Mouse (Mus musculus) layer of hippocampus, postnatal 14 days (tissue): Measurements from ENCODE around the gene Macrod2. TPM values are rescaled to one million over a fixed set of nuclear protein-coding genes. Genes with fewer than 3 reads are reported as not detected.
A peak's percentile ranks its signal among the peaks of the same experiment; 100 is the strongest.

Source experiments
- DNase-seq, 2 experiments: peaks; one replicate each; pipeline ENCODE4 v3.0.0; 2021 to 2022; ENCODE audit warnings: low spot score in 2 of 2, mixed read lengths in 1 of 2
- long read RNA-seq, 2 experiments: library from polyadenylated mRNA; stranded (forward); transcript quantifications; one replicate each; pipeline ENCODE4 v2.0.0; 2021
- total RNA-seq, 2 experiments: library from RNA; stranded (reverse); gene quantifications; 2 replicates each; pipeline ENCODE4 v1.2.3; 2021

Macrod2 gene
- 10 to 100 TPM; 48.7 to 54.6 TPM for total RNA-seq
- long read RNA-seq, experiment 1, transcript Macrod2-204 (4 exons, 3,554 nt) = major isoform, 8 of 13 reads
- long read RNA-seq, experiment 1, partial matches to known transcripts = 3 of 13 reads
- long read RNA-seq, experiment 1, other reads (novel, unspliced or antisense) = 1 of 13 reads
- long read RNA-seq, experiment 2, transcript Macrod2-204 (4 exons, 3,554 nt) = major isoform, 26 of 36 reads
- long read RNA-seq, experiment 2, partial matches to known transcripts = 3 of 36 reads
- long read RNA-seq, experiment 2, other reads (novel, unspliced or antisense) = 6 of 36 reads

DNA sequence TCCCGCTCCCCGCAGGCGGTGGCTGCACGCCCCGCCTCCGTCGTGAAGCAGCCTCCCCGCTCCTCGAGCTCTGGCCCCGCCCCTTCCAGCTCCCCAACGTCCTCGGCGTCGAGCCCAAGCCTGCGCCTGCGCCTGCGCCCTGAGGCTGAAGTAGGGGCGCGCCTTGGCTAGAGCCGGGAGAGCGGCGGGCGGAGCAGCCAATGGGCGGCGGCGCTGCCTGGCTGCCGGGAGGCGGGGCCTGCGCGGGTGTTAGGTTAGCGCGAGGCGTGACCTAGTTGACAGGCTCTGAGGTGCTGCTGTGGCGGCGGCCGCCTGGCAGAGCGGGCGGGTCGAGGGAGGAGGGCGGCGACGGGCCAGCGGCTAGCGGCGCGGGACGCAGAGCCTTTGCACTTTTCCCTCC, at the start of gene Macrod2:
Gene Macrod2, plus strand, starts transcription at position 131 of the 400 bp plus-strand sequence.
- peak; percentile 95 to 97 for DNase-seq

- DNase-seq = no peak
Observed at GRCm38 (mm10) chr2:140359905-140360304, 35.2 kb upstream of the Macrod2 start.

DNA sequence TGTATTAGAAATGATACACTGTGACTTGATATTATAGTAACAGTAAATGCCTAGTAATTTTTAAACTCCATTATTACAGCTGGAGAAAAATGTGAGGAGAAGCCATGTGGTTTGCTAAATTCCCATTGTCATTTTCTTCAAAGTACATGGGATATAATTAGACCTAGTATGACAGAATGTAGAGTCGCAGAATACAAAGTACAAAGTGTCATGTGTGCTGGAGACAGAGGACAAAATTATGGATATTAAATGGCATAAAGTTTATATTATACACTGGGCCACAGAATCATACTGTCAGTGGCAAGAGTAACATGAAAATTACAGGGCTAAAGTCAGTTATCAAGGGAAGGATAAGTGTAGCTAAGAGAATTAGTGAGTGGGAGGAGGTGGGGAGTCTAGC, 30.3 kb upstream of the Macrod2 start:
- DNase-seq = no peak

DNA sequence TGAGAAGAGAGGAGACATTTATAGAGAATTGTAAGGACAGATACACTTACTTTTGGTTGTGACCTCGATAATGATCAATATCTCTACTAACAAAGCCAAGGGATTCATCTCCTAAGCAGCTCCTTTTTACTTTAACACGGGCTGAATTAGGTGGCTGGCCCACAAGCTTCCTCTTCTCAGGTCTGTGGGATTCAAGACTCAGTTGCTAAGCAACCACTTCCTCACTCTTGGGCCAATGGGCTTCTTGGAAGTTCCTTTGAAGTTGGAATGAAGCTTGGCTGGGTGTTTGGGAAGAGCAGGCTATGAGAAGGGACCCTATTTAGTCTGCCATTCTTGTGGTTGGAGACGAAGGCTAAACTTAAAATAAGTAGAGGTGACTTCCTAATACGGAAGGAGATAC, 5.6 kb upstream of the Macrod2 start, which contains the start of gene Sel1l2:
Gene Sel1l2, minus strand, starts transcription at position 182 of the 400 bp plus-strand sequence.
- DNase-seq = no peak

DNA sequence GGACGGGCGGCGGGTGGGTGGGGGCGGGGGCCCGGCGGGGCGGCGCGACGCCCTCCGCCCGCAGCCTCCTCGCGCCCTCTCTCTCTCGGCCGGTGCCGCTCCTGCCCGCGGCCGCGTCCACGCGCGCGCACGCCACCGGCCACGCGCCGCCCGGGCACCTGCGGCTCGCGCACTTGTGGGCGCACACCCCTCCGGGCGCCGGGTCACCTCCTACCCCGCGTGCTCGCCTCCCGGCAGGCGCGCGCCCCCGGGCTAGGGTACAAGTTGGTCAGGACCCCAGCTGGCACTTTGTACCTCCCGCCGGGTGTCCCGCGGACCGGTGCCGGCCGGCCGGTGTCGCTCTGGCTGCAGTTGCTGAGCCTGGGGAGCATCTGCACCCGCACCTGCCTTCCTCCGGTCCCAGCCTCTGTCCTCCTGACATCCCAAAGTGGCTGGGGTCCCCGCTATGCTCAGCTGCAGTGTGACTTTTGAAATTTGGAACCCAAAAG, 679 bp downstream of the Macrod2 start:
- peak; percentile 10 to 26 for DNase-seq

- no peak for DNase-seq
Observed at GRCm38 (mm10) chr2:140425844-140426243, 30.7 kb downstream of the Macrod2 start.

GRCm38 (mm10) chr2:140427283-140427682, 32.2 kb downstream of the Macrod2 start:
- DNase-seq = peak in 1 of 2 experiments; percentile 73

- DNase-seq = no peak
Observed at GRCm38 (mm10) chr2:140439081-140439480, 44.0 kb downstream of the Macrod2 start.

DNA sequence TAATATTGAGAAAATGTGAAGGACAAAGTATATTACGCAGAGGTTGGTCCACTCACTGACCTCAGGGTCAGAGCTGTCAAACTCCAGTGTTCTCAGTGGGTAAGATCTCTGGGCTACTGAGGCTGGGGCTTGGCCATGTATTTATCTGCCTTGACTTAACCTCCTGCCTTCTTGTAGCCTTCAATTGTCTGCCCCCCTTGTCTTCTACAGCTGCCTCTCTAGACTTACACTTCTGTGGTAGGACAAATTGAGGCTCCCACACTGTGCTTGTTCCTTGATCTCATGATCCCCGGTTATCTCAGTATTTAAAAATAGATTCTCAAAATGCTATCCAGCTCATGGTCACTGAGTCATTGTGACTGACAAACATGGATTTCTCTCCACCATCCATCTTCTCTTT, 53.5 kb downstream of the Macrod2 start:
- DNase-seq = no peak

DNA sequence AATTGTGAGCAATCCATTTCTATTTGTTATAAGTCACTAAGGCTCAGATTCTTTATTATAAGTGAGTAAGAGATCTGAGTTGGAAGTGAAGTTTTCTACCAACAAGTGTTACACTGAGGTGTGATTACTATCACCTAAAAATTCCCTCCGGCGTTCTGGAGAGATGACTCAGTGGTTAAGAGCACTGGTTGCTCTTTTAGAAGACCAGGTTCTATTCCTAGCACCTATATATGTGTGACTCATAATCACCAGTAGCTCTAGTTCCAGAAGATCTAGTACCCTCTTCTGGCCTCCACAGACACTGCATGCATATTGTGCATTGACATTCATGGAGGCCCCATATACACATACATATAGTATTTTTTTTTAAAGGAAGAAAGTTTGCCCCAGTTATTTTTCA, 80.7 kb downstream of the Macrod2 start:
- DNase-seq = no peak

DNA sequence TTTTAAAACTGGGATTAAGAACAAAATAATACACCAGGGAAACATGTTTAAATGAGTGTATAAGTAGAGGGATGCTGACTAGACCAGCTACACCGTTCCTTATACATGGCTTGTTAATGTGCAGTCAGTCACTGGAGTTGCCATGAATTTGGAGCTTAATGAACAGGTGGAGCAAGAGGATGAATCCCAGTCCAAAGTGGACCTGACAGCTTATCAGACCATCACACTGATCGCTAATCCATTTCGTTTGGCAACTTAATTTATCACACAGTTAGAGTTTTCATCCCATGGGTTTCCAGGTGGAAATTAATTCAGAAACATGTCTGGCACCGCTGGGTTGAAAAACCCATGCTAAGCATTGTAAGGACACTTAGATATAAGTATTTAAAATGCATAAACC, 81.8 kb downstream of the Macrod2 start:
- DNase-seq = no peak

DNA sequence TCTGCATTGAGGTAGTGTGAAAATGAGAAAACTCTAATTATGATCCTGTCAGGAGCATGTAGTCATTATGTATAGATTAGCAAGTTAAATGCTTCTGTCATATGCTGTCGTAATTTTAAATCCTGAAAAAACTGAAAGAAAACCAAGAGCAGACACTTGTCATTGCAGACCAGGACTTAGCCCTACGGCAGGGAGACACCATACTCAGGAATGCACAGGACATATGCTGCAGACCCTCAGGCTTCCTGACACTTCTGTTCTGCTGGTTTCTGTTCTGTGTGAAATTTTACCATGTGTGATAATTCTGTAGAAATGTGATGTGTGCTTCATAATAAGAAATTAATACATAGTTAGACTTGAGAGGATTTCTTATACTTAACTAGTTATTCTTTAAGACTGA, 87.5 kb downstream of the Macrod2 start:
- no peak for DNase-seq

DNA sequence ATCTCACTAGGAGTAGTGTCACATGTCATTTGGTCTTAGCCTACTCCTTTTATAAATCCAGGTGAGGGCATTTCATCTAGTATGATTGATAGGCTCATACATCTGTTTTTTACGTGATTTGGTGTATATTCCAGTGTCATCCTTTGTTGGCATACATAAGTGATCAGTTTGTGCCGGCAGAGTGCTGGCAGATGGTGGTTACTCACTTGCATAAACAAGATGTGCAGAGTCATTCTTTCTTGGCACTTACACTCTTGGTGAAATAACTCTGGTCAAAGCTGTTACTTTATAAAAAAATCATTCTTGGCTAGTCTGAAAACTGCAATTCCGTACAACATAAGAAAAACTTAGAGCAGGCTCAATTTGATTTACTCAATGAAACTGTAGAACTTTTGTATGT, 102.6 kb downstream of the Macrod2 start:
- peak in 1 of 2 experiments; percentile 58 for DNase-seq

GRCm38 (mm10) chr2:140500951-140501350, 105.8 kb downstream of the Macrod2 start:
- DNase-seq = peak; percentile 42 to 62

- DNase-seq = no peak
Observed at GRCm38 (mm10) chr2:140521472-140521871, 126.4 kb downstream of the Macrod2 start.

GRCm38 (mm10) chr2:140530214-140530613, 135.1 kb downstream of the Macrod2 start:
- no peak for DNase-seq

DNA sequence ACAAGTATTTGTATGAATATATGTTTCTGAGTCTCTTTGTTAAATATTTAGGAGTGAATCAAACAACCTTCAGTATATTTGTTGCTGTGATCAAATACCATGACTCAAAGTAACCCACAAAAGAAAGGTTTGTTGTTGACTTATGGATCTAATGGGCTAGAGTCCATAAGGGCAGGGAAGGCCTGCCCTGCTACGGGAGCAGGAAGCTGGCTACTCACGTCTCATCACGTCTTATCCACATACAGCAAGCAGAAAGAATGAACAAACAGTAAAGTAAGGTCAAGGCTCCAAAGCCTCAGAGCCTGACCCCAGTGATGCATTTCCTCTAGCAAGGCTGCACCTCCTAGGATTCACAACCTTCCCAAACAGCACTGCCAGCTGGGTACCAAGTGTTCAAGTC, 136.9 kb downstream of the Macrod2 start:
- no peak for DNase-seq

DNA sequence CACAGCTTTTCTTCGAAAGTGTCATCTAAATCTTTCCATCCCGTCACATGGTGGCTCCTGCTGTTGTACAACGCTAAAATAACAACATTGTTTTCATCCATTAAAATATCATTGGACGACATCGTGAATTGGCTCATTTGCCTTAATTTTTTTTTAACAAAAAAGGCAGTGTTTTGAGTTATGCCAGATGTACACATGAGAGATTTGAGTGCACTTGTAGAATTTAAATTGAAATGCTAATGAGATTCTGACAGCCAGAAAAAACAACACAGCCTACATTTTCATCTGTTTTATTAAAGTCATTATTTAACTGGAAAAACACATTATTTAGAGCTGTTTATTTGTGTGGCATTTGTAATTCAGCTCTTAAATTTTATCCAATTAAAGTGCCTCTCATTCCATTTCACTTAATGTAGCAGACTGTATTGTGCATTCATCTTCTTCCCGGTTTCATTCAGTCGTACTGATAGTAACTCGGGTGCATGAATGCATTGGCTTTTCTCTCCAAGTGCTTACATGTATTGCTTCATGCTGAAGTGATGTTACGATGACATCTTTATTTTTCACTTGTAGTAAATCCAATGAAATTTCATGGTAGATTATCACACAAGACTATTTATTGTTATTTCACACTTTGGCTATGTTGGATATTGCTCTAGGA, 137.9 kb downstream of the Macrod2 start:
- peak in 1 of 2 experiments; percentile 37 for DNase-seq

GRCm38 (mm10) chr2:140533621-140534020, 138.5 kb downstream of the Macrod2 start:
- DNase-seq = no peak

DNA sequence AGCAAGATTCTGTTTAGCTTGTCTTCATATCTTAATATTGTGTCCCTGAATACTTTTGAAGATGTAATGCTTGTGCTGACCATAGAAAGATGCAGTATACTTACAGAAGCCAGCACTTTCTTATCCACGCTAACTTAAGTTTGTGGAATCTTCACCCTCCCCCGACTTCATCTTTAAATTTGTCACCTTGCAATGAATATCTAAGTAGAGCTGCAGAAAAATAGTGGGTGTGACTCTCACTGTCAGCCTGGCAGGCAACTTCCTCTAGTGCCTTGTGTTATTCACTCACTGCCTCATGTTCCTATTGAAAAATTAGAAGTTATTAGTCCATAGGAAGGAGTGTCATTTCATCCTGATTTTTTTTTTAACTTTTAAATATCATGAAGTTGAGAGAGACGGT, 139.5 kb downstream of the Macrod2 start:
- no peak for DNase-seq

GRCm38 (mm10) chr2:140535832-140536571, 140.9 kb downstream of the Macrod2 start:
- DNase-seq = no peak

DNA sequence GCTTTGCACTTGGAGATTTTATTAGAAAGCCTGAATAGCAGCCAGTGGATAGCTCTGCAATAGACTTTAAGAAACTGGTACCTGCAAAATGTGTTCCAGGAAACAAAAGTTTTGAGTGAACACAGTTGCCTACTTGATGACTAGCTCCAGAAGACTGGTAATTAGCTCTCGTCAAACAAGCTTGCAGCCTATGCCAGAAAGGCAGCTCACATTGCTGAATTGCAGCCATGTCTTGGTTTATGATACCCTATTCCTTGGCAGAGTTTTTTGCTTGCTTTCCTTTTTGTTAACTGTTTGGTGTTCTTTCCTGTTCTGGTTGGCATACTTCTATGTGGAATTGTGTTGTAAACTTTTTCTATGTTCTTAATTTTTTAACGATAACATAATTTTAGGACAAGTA, 154.2 kb downstream of the Macrod2 start:
- no peak for DNase-seq
